Mouse (Mus musculus) mature B cell (primary cell): ENCODE measurements around the gene Samd13.

Source experiments
- in situ Hi-C: fragments of 300-500 bp; cut with MboI; formaldehyde crosslinking; loops from 2 replicates; pipeline ENCODE4 v1.14.3; 2019

Samd13 gene

GRCm38 (mm10) chr3:146615496-146615895 lies 69.9 kb downstream of the Samd13 start, which contains the start of gene Dnase2b:
Dnase2b (minus strand) TSS chr3:146615596.
- in situ Hi-C loops: no loop called here

DNA sequence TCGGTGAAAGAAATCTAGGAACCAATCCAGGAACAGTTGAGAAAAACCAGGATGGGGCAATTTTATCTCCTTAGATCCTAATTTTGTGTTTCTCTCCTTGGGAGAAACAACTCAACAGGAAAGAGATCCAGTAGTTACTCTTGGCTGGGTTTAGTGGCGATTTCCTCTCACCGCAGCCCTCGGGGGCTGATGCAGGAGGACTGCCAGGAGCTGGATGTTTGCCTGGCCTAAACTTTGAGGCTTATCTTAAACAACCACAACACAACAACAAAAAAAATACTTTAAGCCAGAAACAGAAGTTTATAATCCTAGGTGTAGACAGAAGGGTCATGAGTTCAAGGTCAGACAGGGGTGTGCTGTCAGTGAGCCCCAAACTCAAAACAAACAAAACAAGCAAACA lies 73.6 kb downstream of the Samd13 start:
- in situ Hi-C loops: no loop called here

- in situ Hi-C loops: no loop called here
Measured at GRCm38 (mm10) chr3:146611261-146611660, 74.1 kb downstream of the Samd13 start.

DNA sequence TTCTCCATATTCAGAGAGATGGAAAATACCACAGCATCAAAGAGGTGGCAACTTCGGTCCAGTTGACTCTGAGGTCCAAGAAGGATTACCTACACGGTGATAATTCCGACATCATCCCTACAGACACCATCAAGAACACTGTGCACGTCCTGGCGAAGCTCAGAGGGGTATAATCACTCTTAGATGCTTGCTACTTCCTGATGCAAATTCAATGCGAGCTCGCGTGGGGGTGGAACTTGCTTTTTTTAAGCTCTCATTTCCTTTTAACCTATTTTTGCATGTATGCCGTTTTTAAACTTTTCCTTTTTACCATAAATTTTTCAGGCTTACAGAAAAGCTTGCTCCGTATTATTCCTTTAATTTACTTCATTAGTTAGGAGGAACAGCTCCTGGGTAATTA lies 75.1 kb downstream of the Samd13 start:
- in situ Hi-C loops: no loop called here

- in situ Hi-C loops: no loop called here
Measured at GRCm38 (mm10) chr3:146607368-146607767, 78.0 kb downstream of the Samd13 start.

DNA sequence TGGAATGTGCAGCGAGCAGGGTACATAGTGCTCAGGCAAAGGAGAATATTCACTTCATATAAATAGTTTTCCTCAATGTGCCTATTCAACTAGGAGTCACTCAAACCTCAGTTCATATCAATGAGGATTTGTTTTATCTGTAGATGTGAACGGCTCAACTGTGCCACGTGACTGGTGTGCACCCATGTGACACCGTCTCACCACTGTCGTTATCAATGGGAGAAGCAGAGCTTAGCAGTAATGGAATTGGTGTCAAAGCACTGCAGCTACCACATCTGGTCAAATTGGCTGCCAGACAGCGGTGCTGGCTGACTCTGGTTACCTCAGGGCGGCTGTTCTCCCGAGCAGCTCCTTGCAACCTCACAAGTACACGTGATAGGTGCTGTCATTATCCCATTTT lies 80.7 kb downstream of the Samd13 start:
- in situ Hi-C loops: no loop called here

DNA sequence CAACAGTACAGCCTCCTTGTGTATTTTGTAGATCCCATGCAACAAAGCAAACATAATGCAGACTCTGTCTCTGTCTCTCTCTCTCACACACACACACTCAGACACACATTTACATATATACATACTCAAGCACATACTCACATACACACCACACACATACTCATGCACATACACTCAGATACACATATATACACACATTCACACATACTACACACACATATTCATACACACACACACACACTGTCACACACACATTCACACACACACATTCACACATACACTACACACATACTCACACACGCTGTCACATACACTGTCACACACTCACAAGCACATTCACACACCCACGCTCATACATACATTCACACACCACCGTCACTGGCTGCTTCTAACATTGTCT lies 82.9 kb downstream of the Samd13 start:
- in situ Hi-C loops: no loop called here

GRCm38 (mm10) chr3:146601205-146601604 lies 84.2 kb downstream of the Samd13 start:
- in situ Hi-C loops: no loop called here

GRCm38 (mm10) chr3:146599198-146599900 lies 86.0 kb downstream of the Samd13 start:
- in situ Hi-C loops: no loop called here

- in situ Hi-C loops: no loop called here
Measured at GRCm38 (mm10) chr3:146598411-146598810, 87.0 kb downstream of the Samd13 start.

DNA sequence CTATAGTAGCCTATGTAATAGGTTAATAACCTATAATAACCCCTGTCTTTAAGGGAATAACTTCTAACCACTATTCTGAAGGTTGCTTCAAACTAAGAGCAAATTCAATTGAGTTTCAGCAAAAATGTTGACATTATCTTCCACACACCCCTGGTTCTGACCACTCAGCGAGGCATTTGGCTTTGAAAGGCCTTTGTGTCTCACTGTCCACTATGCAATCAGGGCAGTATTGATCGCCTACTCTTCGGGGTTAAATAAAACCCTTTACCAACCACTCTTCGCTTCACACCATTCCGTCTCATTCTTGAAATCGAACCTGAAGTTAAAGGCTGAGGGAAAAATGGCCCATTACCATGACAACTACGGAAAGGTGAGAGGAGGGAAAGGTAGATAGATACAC lies 88.5 kb downstream of the Samd13 start:
- in situ Hi-C loops: no loop called here

DNA sequence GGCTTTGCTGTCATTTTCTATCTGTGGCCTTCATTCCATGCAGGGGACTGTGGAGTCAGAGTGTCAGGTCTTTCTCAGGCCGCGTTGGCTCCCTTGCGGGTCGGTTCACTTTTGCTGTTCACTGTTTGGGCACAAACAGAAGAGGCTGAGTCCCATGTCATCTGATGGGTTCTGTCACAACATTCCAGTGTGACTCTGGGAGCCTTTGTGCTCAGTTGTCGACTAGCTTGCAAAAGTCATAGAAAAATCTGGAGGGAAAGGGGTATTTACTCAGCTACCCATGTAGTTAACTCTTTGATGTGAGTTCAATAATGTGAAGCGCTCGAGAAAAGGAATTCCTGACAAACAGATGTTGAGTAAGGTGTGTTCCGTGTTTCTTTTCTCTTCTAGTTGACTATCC lies 89.0 kb downstream of the Samd13 start:
- in situ Hi-C loops: no loop called here

DNA sequence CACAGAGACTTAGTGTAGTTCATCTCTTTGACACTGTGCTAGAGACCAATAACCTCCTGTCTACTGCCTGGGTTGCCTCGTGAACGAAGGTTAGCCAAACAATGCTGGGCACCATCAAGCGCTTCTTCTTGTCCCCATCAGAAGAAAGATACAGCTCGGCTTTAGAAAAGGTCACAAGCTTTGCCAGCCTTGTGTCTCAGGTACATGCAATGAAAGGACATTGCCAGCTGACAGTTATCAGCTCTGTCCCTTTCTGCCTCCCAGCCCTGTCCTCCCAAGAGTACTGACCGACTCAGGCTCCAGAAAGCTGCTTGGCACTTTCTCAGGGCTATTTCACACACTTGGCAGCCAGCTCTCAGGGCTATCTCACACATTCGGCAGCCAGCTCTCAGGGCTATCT lies 90.0 kb downstream of the Samd13 start:
- in situ Hi-C loops: no loop called here
